Mouse (Mus musculus) bone marrow macrophage, adult 2 months (primary cell): ENCODE measurements around the gene Armh3. TPM values are rescaled to one million over a fixed set of nuclear protein-coding genes. Genes with fewer than 3 reads are reported as not detected.

Experiments used
- H3K27ac ChIP-seq: 2 replicates; pipeline ENCODE4 v1.5.1; 2012; ENCODE audit warnings: low read depth, low read length; ENCODE audit not compliant: insufficient read depth
- H3K4me1 ChIP-seq: 2 replicates; pipeline ENCODE4 v1.6.1; 2012; ENCODE audit warnings: low read length; ENCODE audit not compliant: control insufficient read depth, insufficient read depth
- H3K4me3 ChIP-seq: 2 replicates; pipeline ENCODE4 v1.5.1; 2012; ENCODE audit warnings: mild to moderate bottlenecking, low read length, moderate library complexity; ENCODE audit not compliant: insufficient read depth
- CTCF ChIP-seq: IDR thresholded peaks from 2 replicates; pipeline ENCODE4 v1.5.1; 2012; ENCODE audit warnings: low read depth, mild to moderate bottlenecking, low read length, moderate library complexity
- POLR2A ChIP-seq: IDR thresholded peaks from 2 replicates; pipeline ENCODE4 v1.6.1; 2012; ENCODE audit warnings: mild to moderate bottlenecking, low read depth, low read length, borderline replicate concordance
- polyA plus RNA-seq: library from polyadenylated mRNA; stranded (reverse); fragments of >200 nt; gene quantifications from 2 replicates; pipeline ENCODE4 v1.2.4, GENCODE M21; 2012; ENCODE audit not compliant: missing spikeins, insufficient read depth, insufficient read length

The Armh3 gene
- polyA plus RNA-seq, 1 experiment = 13.2 TPM

DNA sequence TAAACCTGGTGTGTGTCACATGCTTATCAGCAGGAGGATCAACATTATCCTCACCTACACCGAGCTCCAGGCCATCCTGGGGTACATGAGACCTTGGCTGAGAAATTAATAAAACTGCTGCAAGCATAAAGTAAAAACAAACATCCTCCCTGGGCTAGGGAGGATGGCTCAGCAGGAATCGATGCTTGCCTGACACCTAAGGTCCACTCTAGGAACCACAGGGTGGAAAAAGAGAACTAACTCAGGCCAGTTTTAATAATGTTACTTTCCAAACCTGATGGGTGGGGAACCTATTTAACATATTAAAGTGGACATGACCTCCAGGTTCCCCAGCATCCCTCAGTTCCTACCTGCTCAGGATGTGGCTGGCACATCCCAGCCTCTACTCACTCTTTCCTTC lies 167.6 kb downstream of the Armh3 start:
- no peak for TF ChIP-seq CTCF
- no peak for TF ChIP-seq POLR2A
- H3K27ac ChIP-seq = no peak overlapping the region
- no peaks in the 10 kb centered on the region; the same call in 1 of the 2 replicates for H3K4me1 ChIP-seq
- no peak overlapping the region for H3K4me3 ChIP-seq

DNA sequence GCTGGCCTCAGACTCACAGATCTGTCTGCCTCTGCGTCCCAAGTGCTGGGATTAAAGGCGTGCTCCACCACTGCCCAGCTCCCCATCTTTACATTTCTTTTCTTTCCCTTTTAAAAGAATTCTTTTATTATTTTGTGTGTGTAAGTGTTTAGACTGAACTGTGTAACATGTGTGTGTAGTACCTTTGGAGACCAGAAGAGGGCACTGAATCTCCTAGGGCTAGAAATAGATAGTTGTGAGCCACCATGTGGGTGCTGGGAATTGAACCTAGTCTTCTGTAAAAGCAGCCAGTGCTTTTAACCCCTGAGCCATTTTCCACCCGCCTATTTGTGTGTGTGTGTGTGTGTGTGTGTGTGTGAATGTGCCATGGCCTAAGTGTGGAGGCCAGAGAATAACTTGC lies 170.6 kb downstream of the Armh3 start:
- no peak overlapping the region for H3K27ac ChIP-seq
- TF ChIP-seq CTCF = no peak
- no peak overlapping the region for H3K4me3 ChIP-seq
- H3K4me1 ChIP-seq = no peaks in the 10 kb centered on the region

DNA sequence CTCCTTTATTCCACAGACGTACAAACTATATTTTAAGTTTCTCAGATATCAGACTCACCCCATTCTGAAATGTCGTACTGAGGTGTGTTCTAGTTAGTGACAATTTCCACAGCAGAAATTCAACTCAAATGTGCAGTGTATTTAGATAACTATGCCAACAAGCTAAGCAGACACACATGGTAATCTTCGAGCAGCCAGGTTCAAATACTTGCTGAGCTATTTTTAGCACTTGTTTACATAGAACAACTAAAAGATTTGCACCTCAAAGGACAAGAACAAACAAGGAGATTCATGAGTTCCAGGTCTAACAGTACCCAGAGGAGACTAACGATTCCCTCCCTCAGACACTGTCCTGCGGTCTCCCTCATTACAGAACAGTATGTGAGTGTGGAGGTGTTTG lies 171.2 kb downstream of the Armh3 start:
- no peak for TF ChIP-seq POLR2A
- no peak for TF ChIP-seq CTCF
- no peak overlapping the region for H3K4me3 ChIP-seq
- no peaks in the 10 kb centered on the region for H3K4me1 ChIP-seq
- no peak overlapping the region for H3K27ac ChIP-seq

DNA sequence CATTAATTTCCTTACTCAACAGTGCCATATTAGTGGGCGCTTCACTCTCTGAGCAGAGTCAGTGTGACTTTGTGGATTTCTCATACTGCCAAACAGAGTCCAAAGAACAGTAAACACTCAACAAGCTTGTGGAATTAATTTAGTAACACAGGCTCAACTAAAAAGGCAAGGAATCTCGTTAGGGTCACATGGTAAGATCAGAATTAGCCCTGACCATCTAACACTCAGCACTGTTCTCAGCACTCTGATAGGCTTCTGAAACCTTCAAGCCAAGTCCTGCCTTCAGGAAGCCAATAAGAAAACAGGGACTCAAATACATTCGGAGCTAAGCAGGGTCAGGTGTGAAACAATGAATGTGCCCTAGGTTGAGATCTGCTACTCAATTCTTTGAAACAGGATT lies 172.1 kb downstream of the Armh3 start:
- H3K4me1 ChIP-seq = no peaks in the 10 kb centered on the region
- H3K4me3 ChIP-seq = no peak overlapping the region
- TF ChIP-seq POLR2A (no peak), CTCF (no peak)
- H3K27ac ChIP-seq = no peak overlapping the region

DNA sequence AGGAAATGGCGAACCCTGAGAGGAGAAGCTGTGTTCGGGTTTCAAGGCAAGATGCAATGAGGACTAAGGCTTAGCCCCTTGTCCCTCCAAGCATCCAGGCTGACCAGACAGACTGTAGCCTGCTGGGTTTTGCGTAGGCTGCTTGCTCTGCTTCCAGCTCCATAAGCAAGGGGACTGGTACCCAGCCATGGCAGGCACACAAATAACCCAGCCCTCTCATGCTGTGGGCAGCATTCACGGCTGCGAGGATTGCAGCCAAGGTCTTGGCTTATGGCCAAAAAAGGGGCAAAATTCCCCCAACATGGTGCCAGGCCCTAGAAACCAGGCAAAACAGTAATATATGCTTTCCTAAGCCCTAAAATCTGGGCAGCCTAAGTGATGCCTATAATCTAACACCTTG lies 176.5 kb downstream of the Armh3 start:
- H3K4me3 ChIP-seq = no peak overlapping the region
- H3K27ac ChIP-seq = no peak overlapping the region
- TF ChIP-seq POLR2A (no peak), CTCF (no peak)
- H3K4me1 ChIP-seq = no peaks in the 10 kb centered on the region

DNA sequence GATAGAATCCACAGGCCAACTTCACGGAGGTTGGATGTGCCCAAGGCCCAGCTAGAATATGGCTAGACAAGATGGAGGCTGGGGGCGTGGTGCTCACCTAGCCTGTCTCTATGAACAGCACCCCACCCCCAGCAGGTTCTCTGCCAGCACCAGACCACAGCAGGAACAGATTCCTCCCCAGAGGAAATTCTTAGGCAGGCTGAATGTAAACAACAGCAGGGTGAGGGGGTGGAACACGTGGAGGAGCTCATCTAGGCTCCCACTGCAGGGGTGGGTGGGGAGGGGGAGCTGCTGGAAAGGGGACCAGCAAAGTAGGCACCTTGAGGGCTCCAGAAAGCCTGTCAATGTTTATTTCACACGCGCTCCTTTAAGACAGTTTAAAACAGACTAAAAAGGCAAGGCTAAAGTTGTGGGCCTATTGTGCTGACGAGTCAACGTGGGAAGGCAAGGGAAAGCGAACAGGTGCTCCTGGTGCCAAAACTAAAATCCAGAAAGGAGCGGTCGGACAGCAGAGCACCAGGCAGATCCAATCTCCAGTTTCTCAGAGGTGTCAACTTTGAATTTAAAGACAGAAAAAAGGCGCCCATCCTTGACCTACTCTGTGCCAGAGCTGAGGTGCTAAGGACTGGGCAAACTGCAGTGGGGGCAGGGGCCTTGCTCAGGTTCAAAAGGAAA lies 180.3 kb downstream of the Armh3 start:
- H3K27ac ChIP-seq = no peak overlapping the region
- TF ChIP-seq CTCF (no peak), POLR2A (no peak)
- no peaks in the 10 kb centered on the region for H3K4me1 ChIP-seq
- H3K4me3 ChIP-seq = no peak overlapping the region

DNA sequence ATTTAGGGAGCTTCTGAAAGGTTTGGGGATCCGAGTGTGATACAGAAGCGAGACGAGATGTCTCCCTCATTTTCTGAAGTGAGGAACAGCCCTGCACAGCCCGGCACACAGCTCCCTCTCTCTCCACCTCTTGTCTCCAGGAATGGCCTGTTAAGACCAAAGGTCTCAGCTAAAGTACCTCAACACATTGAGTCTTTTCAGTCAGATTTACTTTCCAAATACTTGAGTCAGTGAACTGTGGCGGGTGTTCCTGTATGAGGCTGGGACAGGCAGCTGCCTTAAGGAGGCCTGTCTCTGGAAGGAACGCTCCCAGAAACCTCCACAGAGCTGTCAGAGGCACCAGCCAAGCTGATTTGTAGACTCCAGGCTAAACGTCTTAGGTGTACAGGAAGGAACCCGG lies 181.6 kb downstream of the Armh3 start:
- Histone ChIP-seq H3K4me1 (no peaks in the 10 kb centered on the region), H3K27ac (no peak overlapping the region), H3K4me3 (no peak overlapping the region)
- no peak for TF ChIP-seq CTCF
- TF ChIP-seq POLR2A = no peak

DNA sequence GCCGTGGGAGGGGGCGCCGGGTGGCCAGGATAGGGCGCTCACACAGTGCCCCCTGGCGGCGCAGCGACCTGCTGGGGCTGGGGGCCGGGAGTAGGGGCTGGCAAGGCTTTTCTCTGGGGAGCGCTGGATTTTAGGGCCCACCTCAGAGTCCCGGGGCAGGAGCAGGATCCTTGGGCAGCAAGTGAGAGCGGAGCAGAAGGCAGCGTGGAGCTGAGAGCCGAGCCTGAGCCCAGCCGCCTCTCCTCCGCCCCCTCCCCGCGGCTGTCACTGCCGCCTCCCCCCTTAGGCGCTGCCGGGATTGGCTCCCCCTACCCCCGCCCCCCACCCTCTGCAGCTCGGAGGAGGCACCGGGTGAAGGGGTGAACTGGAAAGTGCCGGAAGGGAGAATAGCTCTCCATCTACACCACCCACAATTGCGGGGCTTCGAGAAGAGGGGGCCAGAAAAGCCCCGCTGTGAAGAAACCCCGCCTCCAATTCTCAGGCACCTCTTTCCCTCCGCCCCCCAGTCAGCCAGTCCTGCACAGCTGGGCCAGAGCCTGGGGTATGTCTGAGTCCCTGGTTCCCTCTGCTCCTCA lies 182.4 kb downstream of the Armh3 start, which contains the start of gene Kcnip2:
TSS of gene Kcnip2 (minus strand) at position 231 of the 575 bp plus-strand sequence.
- Histone ChIP-seq H3K27ac (no peak within 1 kb of the TSS), H3K4me3 (no peak within 1 kb of the TSS), H3K4me1 (no peaks in the 10 kb centered on the region)
- TF ChIP-seq POLR2A (no peak), CTCF (peak; percentile 33; the same call in 1 of the 2 replicates)

DNA sequence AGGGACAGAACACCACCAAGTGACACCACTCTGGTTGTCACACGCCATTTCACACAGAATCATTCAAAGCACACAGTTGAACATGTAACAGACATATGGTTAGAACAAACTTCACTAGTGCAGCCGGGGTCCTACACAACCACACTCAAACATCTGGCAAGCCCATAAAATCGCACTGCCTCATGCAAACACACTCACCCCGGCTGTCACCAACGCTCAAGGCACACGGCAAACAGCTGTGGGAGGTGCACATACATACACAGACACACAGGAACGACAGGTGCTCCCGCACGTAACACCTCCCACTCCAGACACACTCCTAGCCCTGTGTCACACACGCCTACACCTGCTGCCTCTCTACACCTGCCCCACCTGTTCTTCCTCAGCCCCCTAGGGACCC lies 183.1 kb downstream of the Armh3 start:
- no peak overlapping the region for H3K4me3 ChIP-seq
- no peak overlapping the region for H3K27ac ChIP-seq
- TF ChIP-seq CTCF (no peak), POLR2A (no peak)
- no peaks in the 10 kb centered on the region for H3K4me1 ChIP-seq

DNA sequence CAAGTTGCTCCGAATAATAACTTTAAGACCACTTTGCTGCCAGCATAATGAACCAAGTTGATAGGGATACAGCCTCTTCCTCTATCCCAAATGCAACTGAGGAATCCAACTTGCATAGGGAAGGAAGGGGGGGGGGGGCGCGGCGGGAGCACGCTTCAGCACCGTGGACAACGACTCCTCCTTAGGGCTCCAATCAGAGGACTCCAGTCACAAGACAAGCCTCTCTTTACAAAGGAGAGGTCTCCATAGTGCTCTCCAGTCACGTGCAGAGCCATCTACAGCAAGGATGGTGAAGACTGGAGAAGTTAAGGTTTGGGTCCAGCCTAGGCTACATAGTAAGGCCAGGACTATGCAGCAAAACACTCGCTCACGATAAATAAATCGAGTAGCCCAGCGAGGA lies 184.5 kb downstream of the Armh3 start:
- H3K4me1 ChIP-seq = no peaks in the 10 kb centered on the region
- H3K27ac ChIP-seq = no peak overlapping the region
- TF ChIP-seq POLR2A (no peak), CTCF (no peak)
- H3K4me3 ChIP-seq = no peak overlapping the region
